Mouse (Mus musculus): ENCODE measurements around the gene Smc4. TPM values are rescaled to one million over a fixed set of nuclear protein-coding genes. Genes with fewer than 3 reads are reported as not detected.

Gene Smc4
- polyA plus RNA-seq (2017; shearing (Covaris generic)) = 441 TPM

GRCm38 (mm10) chr3:69004437-69005337, at the start of gene Smc4, which contains the start of gene Ift80:
Gene Smc4, plus strand, starts transcription at chr3:69004738.
Gene Ift80, minus strand, starts transcription at chr3:69004570.

DNA sequence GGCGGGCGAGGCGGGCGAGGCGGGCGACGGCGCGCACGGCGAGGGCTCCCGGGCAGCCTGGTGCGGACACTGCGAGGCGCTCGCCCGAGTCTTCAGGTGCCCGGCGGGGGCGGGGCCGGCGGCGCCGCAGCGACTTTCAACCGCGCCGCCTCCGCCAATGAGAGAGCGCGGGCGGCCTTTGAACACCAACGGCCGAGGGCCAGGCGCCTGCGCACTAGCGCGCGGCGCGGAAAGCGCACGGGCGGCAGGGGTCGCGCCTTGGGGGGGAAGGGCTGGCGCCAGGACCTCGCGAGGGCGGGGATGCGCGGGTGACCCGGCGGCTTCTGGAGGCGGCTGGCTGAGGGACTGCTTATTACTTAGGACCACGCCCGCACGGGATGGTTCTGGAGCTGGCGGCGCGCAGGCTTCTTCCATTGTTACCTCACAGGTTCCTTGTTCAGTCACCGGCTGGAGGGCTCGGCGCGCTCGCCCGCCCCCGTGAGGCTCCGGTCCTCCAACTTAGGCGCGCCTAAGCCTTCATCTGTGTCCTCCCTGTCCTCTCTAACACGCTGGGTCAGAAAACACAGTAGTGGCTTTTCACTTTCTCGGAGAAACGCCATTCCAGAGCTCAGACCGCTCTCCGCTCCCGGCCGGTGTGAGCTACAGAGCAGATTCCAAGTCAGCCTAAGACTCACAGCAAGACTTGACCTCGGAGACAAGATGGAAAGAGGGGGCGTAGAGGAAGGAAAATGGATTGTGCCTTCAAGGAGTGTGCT, 40.3 kb downstream of the Smc4 start, which contains the start of gene Trim59:
Gene Trim59, minus strand, starts transcription at position 111 of the 755 bp plus-strand sequence.

Other genes with a start within 250 kb of the Smc4 start
- gene 1110032F04Rik, start 135.2 kb upstream of the Smc4 start, polyA plus RNA-seq (2017; shearing (Covaris generic)) = 10.6 TPM
- 57.6 TPM for gene Ift80, start 168 bp upstream of the Smc4 start, polyA plus RNA-seq (2017; shearing (Covaris generic))
- gene Trim59, start 40.0 kb downstream of the Smc4 start, polyA plus RNA-seq (2017; shearing (Covaris generic)) = 89.5 TPM
- gene Kpna4, start 122.4 kb downstream of the Smc4 start, polyA plus RNA-seq (2017; shearing (Covaris generic)) = 223 TPM
- gene Arl14, start 217.7 kb downstream of the Smc4 start, polyA plus RNA-seq (2017; shearing (Covaris generic)) = not detected

All from naive thymus-derived CD4-positive, alpha-beta T cell, adult 5 months (primary cell).